Mouse (Mus musculus): ENCODE measurements around the gene Herc2. TPM values are rescaled to one million over a fixed set of nuclear protein-coding genes. Genes with fewer than 3 reads are reported as not detected.

Gene Herc2
- polyA plus RNA-seq, 2 experiments from 2014 or later = 19.4 to 25.6 TPM

DNA sequence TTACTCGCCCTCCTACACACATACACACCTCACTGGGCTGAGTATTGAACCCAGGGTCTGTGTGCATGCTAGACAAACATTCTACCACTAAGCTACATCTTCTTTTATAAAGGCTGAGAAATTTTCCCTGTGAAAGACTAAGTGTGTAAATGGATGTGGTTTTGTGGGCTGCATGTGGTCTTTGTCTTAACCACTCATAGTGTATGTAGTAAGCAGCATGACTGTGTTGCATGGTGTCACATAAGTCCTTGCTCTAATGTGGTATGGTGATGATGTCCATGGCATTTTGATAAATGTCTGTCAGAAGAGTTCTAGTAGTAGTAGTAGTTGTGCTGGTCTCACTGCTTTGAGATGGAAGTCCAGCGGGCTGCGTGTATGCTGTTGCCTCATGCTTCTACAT lies 152.8 kb downstream of the Herc2 start:
- no peak for ATAC-seq

DNA sequence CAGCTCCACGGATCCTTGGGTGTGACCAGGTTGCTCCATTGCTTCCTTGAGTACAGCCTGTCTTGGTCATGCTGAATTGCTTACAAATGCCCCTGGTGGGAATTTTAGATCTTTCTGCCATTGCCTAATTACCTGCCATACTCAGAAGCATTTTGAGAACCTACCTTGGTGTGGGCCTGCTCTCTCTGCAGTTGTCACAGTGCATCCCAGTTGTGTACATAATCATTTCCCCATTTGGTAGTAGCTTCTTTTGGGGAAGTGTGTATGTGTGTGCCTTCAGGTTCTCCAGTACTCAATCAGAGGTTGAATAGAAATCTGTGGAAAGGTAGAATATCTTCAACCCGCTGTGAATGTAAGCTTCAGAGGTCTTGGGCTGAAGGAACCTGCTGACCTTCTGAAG lies 153.3 kb downstream of the Herc2 start:
- no peak for ATAC-seq

DNA sequence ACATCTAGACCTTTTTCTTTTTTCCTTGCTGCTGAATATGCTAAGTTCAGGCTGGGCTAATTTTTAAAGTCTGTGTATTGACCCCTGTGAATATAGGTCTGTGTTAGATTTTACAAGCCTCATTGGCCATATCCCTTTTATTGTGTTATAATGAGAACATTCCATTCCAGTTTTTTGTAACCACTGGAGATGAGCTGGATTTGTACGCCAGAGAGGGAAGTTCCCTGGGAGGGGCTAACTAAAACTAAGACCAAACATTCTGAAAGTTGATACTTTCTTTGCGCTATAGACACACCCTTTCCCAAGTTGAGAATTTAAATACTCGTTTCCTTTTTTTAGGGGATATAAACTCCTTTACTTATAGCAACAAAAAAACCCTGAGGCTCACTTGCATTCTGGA lies 154.9 kb downstream of the Herc2 start:
- no peak for ATAC-seq

DNA sequence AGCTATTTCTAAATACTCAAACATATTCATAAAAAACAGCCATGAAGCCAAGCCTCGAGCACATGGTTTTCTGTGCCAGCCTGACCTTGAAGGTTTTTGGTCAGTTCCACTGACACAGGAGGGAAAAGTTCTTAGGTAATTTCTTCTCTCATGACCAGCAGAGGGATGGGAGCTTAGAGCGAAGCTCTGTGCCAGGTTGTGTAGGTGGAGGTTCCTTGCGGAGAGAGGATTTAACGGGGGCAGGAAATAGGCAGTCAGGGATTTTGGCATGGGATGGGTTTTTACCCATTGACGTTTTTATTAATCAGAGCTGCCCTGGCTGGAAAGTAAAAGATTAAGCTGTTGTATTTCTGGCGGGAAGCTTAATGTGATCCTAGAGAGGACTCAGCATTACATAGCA lies 170.8 kb downstream of the Herc2 start:
- ATAC-seq = no peak

DNA sequence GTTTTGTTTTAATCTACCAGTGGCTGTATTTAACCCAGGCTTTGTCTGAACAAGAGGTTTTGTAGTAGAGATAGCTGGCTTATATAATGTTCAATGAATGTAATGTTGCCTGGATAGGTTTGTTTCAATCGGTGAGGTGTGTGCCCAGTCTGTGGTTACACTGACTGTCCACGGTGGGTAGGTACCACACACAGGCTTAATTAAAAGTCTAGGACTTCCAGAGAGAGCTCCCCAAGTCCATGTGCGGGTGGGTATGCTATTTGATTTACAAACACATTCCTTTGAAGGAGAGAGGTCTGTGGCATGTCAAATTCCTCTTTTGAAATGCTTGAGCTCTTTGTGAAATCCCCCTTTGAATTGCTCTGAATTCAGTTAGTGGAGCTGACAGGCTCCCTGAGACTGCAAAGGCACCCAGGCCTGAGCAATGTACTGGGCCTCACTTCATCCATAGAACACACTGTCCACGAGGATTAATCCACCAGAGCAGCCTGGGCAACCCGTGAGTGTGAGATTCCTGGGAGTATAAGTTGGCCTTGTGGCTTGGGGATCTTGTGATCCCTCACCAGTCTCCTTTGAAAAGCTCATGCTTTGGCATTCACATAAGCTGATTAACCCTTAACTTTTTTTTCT lies 185.9 kb downstream of the Herc2 start:
- no peak for ATAC-seq

DNA sequence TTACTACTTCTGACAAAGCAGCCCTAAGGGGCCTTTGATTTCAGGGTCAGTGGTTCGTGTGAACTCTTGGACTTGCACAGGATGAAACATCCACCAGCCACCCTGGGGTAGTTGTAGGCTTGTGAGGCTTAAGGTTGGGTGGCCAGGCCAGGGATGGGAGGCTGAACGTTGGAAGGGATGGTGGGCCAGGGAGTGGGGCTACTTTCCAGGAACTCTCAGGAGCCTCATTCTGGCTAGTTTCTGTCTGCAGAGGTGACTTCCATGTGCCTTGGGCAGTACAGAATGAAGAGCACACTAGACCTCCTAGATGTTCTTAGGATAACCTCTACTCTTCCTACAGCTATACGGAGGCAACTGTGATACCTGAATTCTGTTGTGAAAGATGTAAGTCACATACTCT lies 186.6 kb downstream of the Herc2 start:
- ATAC-seq = no peak

DNA sequence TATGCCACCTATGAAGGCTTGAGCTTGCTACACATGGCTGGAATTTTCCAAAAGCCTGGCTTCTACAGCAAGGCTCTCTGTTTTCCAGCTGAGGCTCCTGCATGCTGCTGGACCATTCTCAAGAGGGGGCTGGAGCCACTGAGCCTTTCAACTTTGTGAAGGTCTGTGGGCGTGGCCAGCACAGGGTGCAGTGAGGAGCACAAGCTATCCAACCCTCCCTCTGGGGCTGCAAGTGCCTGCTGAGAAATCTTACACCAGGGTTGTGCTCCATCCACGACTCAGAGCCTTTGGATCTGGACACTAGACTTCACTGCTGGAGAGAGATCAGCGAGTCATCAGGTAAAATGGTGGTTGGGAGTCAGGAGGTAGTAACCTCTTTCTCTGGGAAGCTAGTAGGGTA lies 189.5 kb downstream of the Herc2 start, which contains the start of gene Oca2:
Gene Oca2, plus strand, starts transcription at position 218 of the 400 bp plus-strand sequence.
- no peak for ATAC-seq

DNA sequence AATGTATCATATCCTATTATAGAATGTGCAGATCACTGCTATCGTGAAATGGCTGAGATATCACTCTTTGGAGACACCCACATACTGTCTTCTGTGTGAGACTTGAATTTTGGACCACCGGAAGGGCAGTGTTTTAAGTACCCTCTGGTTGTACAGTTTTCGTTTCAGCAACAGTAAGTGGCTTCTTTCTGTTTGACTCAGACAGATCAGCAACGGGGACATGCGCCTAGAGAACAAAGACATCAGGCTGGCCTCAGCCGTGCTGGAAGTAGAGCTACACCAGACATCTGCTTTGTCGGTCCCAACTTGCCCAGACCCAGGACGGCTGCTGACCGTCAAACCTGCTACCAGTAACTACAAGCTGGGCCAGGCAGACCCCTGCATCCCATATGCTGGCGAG lies 204.6 kb downstream of the Herc2 start:
- no peak for ATAC-seq

DNA sequence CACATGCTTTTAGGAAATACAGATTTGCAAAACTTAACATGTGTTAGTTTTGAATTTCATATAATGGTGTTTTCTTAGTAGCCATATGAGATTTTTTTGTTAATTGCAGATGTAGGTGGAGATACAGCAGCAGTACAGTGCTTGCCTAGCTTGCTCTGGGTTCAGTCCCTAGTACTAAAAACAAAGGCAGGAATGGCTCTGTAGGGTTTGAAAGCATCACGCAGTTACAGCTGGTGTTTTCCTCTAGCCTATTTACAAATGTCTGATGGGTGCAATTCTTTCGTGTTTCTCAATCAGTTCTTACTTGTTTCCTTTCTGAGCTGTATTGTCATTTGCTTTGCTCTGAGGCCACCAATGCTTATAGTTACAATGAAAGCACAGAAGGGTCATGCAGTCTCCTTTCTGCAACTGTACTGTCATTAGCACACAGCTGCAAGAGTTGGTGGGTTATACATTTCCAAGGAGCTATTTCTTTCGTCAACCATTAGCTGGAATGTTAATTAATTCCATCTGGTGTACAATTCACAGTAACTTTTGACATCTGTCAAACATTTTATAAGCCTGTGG lies 208.0 kb downstream of the Herc2 start:
- ATAC-seq = no peak

DNA sequence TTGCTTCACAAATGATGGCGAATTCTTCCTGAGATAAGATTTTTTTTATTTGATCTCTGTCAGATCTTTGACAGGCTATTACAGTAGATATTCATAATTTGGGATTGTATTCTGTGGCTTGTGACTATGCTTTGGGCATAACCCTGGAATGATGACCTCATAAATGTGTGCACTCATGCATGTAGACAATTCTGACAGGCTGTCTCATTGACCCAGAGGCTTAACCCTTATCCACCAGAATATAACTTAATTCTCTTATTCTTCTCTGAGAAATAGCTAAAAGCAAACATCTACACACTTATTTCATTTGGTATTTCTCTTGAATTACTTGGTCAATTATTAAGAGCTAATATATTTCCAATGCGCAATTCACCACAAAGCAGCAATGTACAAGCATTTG lies 227.5 kb downstream of the Herc2 start:
- ATAC-seq = no peak

Other genes starting within 250 kb of the Herc2 start
- 10 to 100 TPM; 67.1 to 75.8 TPM for gene Cyfip1, start 208.5 kb upstream of the Herc2 start, polyA plus RNA-seq (2017; shearing (Covaris generic))
- 10 to 100 TPM; 21.6 to 21.8 TPM for gene Nipa2, start 87.7 kb upstream of the Herc2 start, polyA plus RNA-seq (2017; shearing (Covaris generic))
- gene Nipa1, start 30.2 kb upstream of the Herc2 start, polyA plus RNA-seq (2017; shearing (Covaris generic)) = under 1 TPM in 1 of 2 experiments, not detected in 1; 0.54 TPM
- gene Oca2, start 189.6 kb downstream of the Herc2 start, polyA plus RNA-seq (2017; shearing (Covaris generic)) = not detected